Mouse (Mus musculus) CH12.LX (cell line): ENCODE results near the gene Il22ra1.

Experiments used
- CHD1 ChIP-seq: IDR thresholded peaks from 2 replicates; pipeline ENCODE4 v1.6.1; 2012; ENCODE audit warnings: low read depth, low read length, improper control_type of control experiment, inconsistent platforms
- CTCF ChIP-seq, 2 experiments: IDR thresholded peaks in 1 of 2; conservative IDR thresholded peaks in 1 of 2; 2 replicates each; pipeline ENCODE4 v1.5.1; 2011 to 2012; ENCODE audit warnings: low read depth in 2 of 2, low read length in 2 of 2, improper control_type of control experiment in 1 of 2, inconsistent platforms in 1 of 2, mild to moderate bottlenecking in 1 of 2, moderate library complexity in 1 of 2
- EP300 ChIP-seq: IDR thresholded peaks from 2 replicates; pipeline ENCODE4 v1.6.1; 2011; ENCODE audit warnings: low read length, improper control_type of control experiment
- RCOR1 ChIP-seq: conservative IDR thresholded peaks from 2 replicates; pipeline ENCODE4 v1.6.1; 2012; ENCODE audit warnings: low read depth, mild to moderate bottlenecking, inconsistent platforms, low read length, improper control_type of control experiment

- TF ChIP-seq RCOR1, result no peak
- no peak for TF ChIP-seq CHD1
- 0 out of 2 replicates have a peak, but pooled peaks have one; percentile 27 for TF ChIP-seq EP300
- TF ChIP-seq CTCF (conservative IDR thresholded peaks at IDR 0.05 in 1 of 2, IDR thresholded peaks at IDR 0.05 in 1 of 2; ENCODE audit: low read depth in 2 of 2, low read length in 2 of 2), result no peak
Observed at GRCm38 (mm10) chr4:135692916-135693315, 35.1 kb upstream of the Il22ra1 start.
